Mouse (Mus musculus): Measurements from ENCODE around the gene Phf8.
"Not testable (repeated sequence)": the region's sequence is repeated elsewhere in the genome, so short reads cannot be mapped to it uniquely, and the experiment has no call there.

Gene Phf8

DNA sequence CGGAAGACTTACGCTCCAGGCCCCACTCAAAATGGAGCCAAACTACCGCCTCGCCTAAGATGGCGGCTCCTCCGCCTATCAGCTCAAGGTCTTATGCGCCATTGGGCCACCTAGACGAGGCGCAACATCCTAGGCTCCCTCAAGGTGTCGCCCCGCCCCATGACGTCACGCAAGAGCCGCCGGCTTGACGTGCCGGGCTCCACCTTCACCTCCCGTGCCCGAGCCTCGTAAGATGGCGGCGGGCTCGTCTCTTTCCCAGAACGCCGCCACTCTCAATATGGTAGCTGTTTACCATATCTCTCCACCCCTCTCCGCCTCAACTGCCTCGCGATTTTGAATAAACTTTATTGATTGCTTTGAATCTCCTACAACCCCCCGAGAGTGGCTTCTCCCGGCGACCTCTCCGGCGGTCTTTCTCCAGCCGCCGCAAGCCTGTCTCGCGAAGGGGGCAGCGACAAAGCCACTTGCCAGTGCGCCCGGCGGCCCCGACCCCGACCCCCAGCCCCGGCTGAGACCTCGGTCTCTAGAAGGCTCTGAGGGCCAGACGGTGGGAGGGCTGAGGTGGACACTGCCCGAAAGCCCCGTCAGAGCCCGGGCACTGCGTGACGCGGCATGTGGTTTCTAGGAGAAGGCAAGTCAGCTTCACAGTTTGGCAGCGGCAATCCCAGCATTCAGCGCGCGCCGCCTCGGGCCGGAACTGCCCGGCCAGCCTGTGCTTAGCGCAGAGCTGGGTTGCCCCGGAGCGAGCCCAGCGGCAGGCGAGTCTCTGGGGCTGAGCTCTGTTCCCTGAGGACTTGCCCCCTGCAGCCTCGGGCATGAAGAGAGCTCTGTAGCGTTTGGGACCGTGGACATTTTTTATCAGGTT is at the start of gene Phf8:
TSS of gene Phf8 (plus strand) at position 215 of the 865 bp plus-strand sequence.
- peak; percentile 87 for DNase-seq (ENCODE audit: low read depth, low spot score)

DNA sequence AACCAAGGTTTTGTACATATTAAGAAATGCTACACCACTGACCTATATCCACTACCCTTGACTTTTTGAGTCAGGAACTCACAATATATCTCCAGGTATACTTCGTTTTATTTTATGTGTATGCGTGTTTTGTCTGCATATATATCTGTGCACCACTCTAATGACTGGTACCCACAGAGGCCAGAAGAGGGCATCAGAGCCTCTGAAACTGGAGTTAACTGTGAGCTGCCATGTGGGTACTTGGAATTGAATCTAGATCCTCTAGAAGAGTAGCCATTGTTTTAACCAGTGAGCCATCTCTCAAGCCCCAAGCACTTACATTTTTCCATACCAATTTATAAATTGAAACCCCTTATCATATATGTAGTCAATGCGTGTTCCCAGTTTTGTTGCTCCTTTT is 32.3 kb upstream of the Phf8 start:
- DNase-seq (ENCODE audit: low read depth, low spot score), result no peak

DNA sequence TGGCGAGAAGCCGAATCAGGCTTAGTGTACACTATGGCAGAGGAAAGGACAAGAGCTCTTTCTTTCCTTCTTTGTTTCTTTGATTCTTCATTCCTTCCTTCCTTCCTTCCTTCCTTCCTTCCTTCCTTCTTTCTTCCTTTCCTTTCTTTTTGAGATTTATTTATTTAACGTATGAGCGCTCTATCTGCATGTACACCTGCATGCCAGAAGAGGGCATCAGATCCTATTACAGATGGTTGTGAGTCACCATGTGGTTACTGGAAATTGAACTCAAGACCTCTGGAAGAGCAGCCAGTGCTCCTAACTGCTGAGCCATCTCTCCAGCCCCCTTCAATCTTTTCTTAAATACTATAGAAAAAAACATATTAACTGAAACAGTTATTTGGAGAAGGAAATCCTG is 27.2 kb upstream of the Phf8 start:
- DNase-seq (ENCODE audit: low read depth, low spot score), result not testable (repeated sequence)

DNA sequence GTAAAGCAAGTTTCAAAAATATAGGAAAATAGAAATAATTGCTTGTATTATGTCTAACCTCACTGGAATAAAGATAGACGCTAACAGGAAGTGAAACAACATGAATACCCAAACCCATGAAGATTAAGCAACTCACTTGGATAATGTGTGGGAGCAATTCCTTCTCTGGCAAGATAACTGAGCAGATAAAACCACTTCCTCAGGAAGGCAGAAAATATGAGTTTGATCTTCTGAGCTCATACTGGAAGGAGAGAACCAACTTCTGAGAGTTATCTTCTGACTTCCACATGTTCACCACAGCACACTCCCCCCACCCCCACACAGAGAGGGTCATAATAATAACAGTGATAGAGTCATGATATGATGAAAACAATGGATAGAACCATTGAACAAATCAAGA is 23.9 kb upstream of the Phf8 start:
- no peak for DNase-seq (ENCODE audit: low read depth, low spot score)

DNA sequence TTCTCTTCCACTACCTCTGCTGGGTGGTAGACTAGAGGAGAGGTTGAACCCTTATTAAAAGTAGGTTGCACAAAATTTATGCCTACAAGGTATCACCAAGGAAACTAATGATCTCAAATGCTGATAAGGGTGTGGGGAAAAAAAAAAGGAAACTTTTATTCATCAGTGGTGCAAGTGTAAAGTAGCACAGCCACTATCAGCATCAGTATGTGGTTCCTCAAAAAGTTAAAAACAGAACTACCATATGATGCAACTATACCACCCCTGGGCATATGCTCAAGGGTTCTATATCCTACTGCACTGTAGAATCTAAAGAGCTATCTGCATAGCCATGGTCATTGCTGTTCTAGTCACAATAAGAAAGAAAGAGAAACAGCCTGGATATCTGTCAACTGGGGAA is 11.9 kb upstream of the Phf8 start:
- no peak for DNase-seq (ENCODE audit: low read depth, low spot score)

DNA sequence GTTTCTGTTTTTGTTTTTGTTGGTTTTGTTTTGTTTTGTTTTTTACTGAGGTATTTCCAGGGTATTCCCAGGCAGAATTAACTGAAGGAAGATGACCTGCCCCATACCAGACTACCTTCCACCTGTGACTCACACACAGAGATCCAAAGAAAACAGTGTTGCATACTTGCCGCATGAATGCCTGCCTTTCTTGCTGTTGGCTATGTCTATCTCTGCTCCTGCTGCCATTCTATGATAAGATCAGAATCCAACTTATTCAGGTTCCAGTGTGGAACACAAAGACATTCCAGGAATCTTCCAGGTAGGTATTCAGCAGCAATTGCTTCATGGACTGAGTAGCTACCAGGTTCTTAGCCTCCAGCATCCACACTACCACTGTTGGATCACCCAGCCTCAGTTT is 10.6 kb upstream of the Phf8 start:
- DNase-seq (ENCODE audit: low read depth, low spot score), result no peak

DNA sequence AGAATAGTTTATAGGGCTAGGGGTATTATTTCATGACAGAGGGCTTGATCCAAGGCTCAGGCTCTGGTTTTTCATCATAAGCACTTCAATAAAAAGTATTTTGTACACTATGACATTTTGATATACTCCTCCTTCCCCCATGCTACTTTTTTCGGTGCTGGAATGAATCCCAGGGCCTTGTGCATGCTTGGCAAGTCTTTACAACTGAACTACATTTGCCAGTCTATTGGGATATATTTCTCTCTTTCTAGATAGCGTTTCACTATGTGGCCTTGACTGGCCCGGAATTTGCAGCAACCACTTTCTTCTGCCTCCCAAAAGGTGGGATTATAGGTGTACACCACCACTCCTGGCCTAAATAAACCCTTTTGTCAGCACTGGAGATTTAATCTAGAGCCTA is 7.4 kb upstream of the Phf8 start:
- DNase-seq (ENCODE audit: low read depth, low spot score), result no peak

DNA sequence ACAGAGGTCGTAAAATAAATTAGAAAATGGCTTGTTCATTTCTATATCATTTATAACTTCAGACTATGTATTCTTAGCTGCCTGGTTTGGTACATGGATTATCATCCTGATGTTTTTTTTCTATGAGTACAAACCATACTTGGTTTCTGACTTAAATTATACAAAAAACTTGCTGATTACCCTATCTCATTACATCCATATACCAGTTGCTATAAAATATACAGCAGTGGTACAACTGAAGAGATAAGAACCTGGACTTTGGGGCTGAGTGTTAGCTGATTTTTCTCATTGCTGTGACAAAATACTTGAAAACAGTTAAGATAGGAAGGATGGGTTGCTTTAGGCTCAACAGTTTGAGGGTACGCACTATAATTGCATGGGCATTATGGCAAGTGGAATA is 6.8 kb upstream of the Phf8 start:
- no peak for DNase-seq (ENCODE audit: low read depth, low spot score)

DNA sequence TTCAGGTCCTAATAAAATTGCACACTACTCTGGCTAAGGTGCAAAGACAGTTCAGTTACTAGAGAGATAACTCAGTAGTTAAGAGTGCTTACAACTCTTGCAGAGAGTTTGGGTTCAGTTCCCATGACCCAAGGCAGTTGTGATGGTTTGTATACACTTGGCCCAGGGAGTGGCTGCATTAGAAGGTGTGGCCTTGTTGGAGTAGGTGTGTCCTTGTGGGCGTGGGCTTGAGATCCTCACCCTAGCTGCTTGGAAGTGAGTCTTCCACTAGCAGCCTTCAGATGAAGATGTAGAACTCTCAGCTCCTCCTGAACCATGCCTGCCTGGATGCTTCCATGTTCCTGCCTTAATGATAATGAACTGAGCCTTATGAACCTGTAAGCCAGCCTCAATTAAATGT is 2.3 kb upstream of the Phf8 start:
- DNase-seq (ENCODE audit: low read depth, low spot score), result no peak

DNA sequence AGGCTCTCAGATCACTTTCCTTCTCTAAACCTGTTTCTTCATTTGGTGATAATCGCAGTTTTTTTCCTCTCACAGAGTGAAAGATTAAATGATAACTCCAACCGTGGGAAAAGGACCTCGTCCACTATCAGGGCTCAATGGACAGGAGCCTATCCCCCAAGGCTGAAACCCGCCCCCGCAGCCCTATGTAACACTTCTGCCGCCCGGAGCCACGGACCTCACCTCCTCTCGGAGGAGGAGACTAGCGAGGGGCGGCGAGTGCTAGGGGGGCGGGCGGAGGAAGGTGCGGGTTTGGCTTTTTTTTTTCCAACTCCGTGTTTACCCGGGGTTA is 380 bp upstream of the Phf8 start:
- no peak for DNase-seq (ENCODE audit: low read depth, low spot score)

DNA sequence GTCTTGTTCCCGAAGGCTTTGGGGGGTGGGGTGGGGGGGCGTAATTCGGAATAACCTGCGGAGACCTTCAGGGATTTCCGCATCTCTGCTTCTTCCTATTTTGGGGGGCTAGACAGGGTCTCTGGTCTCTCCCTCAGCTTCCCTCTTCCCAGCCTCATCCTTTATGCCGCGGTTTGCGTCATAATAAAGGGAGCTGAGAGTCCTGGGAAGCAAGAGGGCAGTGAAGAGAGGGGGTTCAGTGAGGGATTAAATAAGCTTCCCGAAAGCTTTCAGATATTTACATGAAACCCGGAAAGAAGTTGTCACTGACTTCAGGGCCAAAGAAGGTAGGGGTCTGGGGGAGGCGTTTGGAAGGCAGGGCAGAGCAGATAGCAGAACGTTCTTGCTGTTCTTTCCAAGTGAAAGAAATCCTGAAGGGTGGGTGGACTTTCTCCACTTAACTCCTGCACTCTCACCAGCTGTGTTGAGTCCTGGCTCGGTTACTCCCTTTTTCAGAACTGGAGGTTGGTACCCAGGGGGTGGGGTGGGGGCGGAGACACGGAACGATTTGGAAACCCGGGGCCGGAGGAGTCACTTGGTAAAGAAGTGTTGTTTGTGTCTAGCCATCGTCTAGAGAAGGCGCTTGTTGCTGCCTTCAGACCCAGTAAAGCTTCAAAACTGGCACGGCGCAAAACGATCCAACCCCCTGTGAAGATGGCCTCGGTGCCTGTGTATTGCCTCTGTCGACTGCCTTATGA is 1.5 kb downstream of the Phf8 start:
- DNase-seq (ENCODE audit: low read depth, low spot score), result no peak

DNA sequence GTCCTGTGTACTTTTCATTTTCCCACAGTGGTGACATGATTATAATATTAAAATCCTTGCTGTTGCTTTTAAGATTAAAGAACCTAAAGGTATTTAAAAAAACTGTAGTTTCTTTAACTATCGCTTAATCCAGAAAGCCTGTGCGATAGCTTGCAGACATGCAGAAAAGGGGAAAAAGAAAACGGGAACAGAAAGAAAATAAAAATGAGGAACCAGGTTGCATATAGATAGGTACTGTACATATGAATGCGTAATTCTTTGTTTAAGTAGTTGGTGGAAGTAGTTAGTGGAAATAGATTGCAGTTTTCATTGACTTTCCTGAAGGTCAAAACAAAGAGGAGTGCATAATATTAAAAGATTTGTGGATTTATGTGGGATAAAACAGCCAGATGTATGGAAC is 32.9 kb downstream of the Phf8 start:
- no peak for DNase-seq (ENCODE audit: low read depth, low spot score)

DNA sequence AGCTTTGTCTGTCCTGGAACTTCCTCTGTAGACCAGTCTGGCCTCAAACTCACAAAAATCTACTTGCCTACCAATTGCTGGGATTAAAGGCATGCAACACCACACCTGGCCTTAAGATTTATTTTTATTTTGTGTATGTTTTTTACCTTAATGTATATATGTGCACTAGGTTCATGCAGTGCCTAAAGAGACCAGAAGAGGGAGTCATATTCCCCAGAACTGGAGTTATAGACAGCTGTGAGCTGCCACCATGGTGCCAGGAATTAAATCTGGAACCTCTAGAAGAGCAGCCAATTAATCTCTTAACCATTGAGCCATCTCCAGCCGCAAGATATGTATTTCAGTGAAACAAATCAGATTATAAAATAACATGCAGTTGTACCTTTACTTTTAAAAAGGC is 54.7 kb downstream of the Phf8 start:
- DNase-seq (ENCODE audit: low read depth, low spot score), result no peak

DNA sequence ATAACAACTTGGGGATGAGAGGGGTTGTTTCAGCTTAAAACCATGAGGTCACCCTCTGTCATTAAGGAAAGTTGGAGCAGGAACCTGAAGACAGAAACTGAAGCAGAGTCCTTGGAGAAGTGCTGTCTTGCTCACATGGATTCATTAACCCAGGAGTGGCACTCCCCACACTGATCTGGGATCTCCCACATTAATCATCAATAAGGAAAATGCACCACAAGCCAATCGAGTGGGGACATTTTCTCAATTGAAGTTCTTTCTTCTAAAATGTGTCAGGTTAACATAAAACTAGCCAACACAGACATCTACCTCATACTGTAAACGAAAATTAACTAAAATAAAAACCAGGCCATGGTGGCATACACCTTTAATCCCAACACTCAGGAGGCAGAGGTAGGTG is 122.9 kb downstream of the Phf8 start:
- DNase-seq (ENCODE audit: low read depth, low spot score), result no peak

DNA sequence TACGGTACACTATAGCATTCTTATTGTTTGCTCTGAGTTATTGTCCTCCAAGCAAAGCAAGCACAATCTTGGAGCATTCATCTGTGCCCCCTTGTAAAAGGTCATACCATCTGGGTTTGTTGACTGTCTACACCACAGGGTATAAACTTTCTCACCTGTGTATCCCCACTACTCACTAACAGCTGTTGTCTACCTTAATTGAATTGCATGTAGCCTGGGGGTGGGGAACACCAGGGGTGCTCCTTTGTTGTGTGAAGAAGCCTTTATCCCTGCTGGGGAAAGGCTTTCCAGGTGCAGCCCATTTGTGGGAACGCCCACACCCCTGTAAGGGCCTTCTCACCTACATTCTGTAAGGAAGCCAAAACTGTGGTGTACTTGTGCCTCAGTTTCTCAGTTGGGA is 133.3 kb downstream of the Phf8 start:
- DNase-seq (ENCODE audit: low read depth, low spot score), result no peak

DNA sequence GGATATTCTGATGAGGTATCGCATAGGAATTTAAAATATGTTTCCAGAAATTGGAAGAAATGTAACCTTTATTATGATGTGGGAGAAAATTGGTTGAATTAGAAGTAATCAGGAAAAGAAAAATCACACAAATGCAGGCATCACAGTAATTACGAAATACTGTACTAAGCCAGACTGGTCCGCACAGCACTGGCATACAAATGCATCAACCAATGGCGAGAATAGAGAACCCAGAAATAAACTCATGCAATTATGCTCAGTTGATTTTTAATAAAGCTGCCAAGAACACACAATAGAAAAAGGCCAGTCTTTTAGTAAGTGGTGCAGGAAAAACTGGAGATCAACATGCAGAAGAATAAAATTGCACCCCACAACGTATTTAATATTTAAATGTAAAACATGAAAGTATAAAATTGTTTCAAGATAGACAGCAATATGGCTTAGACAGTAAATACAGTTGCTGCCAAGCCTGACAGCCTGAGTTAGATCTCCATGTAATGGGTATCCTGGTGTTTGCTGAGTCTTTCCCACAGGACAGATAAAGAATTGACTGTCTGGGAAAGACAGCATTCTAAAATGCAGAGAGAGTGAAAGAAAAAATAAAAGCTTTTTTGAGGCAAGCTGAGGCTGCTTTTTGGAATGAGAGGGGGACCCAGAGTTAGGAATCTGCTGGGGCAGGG is 154.2 kb downstream of the Phf8 start:
- no peak for DNase-seq (ENCODE audit: low read depth, low spot score)
